Mouse (Mus musculus) ES-CJ7 (cell line): ENCODE measurements around the gene Plcb4.

ENCODE experiments used
- DNase-seq: peaks from one replicate; pipeline ENCODE4 v3.0.0; 2011; ENCODE audit warnings: low read depth, low spot score

The Plcb4 gene

GRCm38 (mm10) chr2:136000933-136001332, 342.1 kb downstream of the Plcb4 start:
- DNase-seq = no peak

GRCm38 (mm10) chr2:136002118-136002517, 343.3 kb downstream of the Plcb4 start:
- peak; percentile 26 for DNase-seq

GRCm38 (mm10) chr2:136003836-136004235, 345.0 kb downstream of the Plcb4 start:
- DNase-seq = no peak

- DNase-seq = no peak
These were observed 347.5 kb downstream of the Plcb4 start for GRCm38 (mm10) chr2:136006280-136006679.

GRCm38 (mm10) chr2:136012759-136013158, 353.9 kb downstream of the Plcb4 start:
- DNase-seq = no peak

- no peak for DNase-seq
These were observed 389.7 kb downstream of the Plcb4 start for GRCm38 (mm10) chr2:136048464-136048863.

GRCm38 (mm10) chr2:136050793-136051615, 392.2 kb downstream of the Plcb4 start:
- DNase-seq = peak; percentile 5

- no peak for DNase-seq
These were observed 393.0 kb downstream of the Plcb4 start, which contains the start of gene Lamp5 for GRCm38 (mm10) chr2:136051688-136052289. TSS of gene Lamp5 (plus strand) at chr2:136052239.

GRCm38 (mm10) chr2:136057861-136058331, 399.1 kb downstream of the Plcb4 start:
- DNase-seq = peak; percentile 30

GRCm38 (mm10) chr2:136058398-136058797, 399.6 kb downstream of the Plcb4 start:
- no peak for DNase-seq

GRCm38 (mm10) chr2:136059029-136059669, 400.3 kb downstream of the Plcb4 start:
- peak; percentile 27 for DNase-seq
